Mouse (Mus musculus): ENCODE data around the gene Sez6l2. TPM values are rescaled to one million over a fixed set of nuclear protein-coding genes. Genes with fewer than 3 reads are reported as not detected.

Sez6l2 gene
- polyA plus RNA-seq, 1 experiment from 2014 or later: 0.43 TPM

DNA sequence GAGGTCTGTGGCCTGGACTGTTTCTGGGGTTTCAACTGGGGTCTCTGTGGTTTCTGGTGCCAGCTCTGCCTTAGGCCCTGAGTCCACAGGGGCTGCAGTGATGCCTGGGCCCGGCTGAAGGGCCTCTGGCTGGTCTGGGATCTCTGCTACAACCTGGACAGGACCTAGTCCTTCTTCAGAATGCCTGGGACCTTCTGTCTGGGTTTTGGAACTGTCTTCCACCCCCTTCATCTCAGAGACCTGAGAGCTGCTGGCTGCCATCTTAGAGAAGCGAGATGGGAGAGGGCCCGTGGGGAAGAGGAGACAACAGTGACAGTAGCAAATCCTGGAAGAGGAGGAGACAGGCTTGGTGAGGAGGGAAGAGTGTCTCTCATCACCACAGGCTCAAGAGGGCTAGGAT, 69.7 kb downstream of the Sez6l2 start:
- no peak overlapping the region for H3K9ac ChIP-seq (replicated peaks)
- WGBS (ENCODE audit: insufficient replicate concordance): 74% methylated on average over 3 of the region's 3 CpGs

More for the DNA sequence above, 69.7 kb downstream of the Sez6l2 start:
- ATAC-seq (no peak), DNase-seq (no peak)
- H3K9me3 ChIP-seq (ENCODE audit: low read length): no peaks in the 10 kb centered on the region
- no peak overlapping the region for H3K27ac ChIP-seq (ENCODE audit: low read depth)
- H3K27me3 ChIP-seq (ENCODE audit: insufficient read depth, low read length): no peaks in the 10 kb centered on the region
- peaks cover 27% of the 10 kb centered on the region for H3K36me3 ChIP-seq (replicated peaks; ENCODE audit: insufficient read depth, low read length)
- no peak overlapping the region for H3K4me2 ChIP-seq (ENCODE audit: low read depth, low read length)
- TF ChIP-seq EP300 (IDR thresholded peaks at IDR 0.05; ENCODE audit: low read depth) (no peak), CTCF (IDR thresholded peaks at IDR 0.05; ENCODE audit: low read depth) (no peak)
- H3K4me3 ChIP-seq (ENCODE audit: low read depth, low read length): no peak overlapping the region
- peaks cover 61% of the 10 kb centered on the region for H3K4me1 ChIP-seq (ENCODE audit: insufficient read depth)

Other genes with a start within 250 kb of the Sez6l2 start
- 121 and 130 TPM in 2 replicates for gene Coro1a, start 242.8 kb upstream of the Sez6l2 start, polyA plus RNA-seq (2015; fragmentation: Nextera tagmentation; extraction: Ambion mirVana)
- gene Mapk3, start 191.0 kb upstream of the Sez6l2 start, polyA plus RNA-seq (2015; fragmentation: Nextera tagmentation; extraction: Ambion mirVana): 20.3 and 21.0 TPM in 2 replicates
- gene Gdpd3, start 184.2 kb upstream of the Sez6l2 start, polyA plus RNA-seq (2015; fragmentation: Nextera tagmentation; extraction: Ambion mirVana): 0.77 and 1.6 TPM in 2 replicates
- gene Ypel3, start 173.6 kb upstream of the Sez6l2 start, polyA plus RNA-seq (2015; fragmentation: Nextera tagmentation; extraction: Ambion mirVana): 65.0 and 74.7 TPM in 2 replicates
- 0.14 and 0.29 TPM in 2 replicates for gene Tbx6, start 169.1 kb upstream of the Sez6l2 start, polyA plus RNA-seq (2015; fragmentation: Nextera tagmentation; extraction: Ambion mirVana)
- gene Ppp4c, start 158.1 kb upstream of the Sez6l2 start, polyA plus RNA-seq (2015; fragmentation: Nextera tagmentation; extraction: Ambion mirVana): 69.9 and 72.1 TPM in 2 replicates
- 0.06 and 0.09 TPM in 2 replicates for gene Fam57b, start 152.9 kb upstream of the Sez6l2 start, polyA plus RNA-seq (2015; fragmentation: Nextera tagmentation; extraction: Ambion mirVana)
- not detected in 2 replicates for gene 4930451I11Rik, start 118.9 kb upstream of the Sez6l2 start, polyA plus RNA-seq (2015; fragmentation: Nextera tagmentation; extraction: Ambion mirVana)
- gene Doc2a, start 103.1 kb upstream of the Sez6l2 start, polyA plus RNA-seq (2015; fragmentation: Nextera tagmentation; extraction: Ambion mirVana): not detected in 2 replicates
- gene Hirip3, start 88.6 kb upstream of the Sez6l2 start, polyA plus RNA-seq (2015; fragmentation: Nextera tagmentation; extraction: Ambion mirVana): 6.5 and 7.2 TPM in 2 replicates
- gene Ino80e, start 88.2 kb upstream of the Sez6l2 start, polyA plus RNA-seq (2015; fragmentation: Nextera tagmentation; extraction: Ambion mirVana): 17.2 and 20.6 TPM in 2 replicates
- 7.5 and 8.7 TPM in 2 replicates for gene Taok2, start 65.9 kb upstream of the Sez6l2 start, polyA plus RNA-seq (2015; fragmentation: Nextera tagmentation; extraction: Ambion mirVana)
- 35.6 and 38.4 TPM in 2 replicates for gene Tmem219, start 27.6 kb upstream of the Sez6l2 start, polyA plus RNA-seq (2015; fragmentation: Nextera tagmentation; extraction: Ambion mirVana)
- 4.4 and 4.6 TPM in 2 replicates for gene Kctd13, start 21.7 kb upstream of the Sez6l2 start, polyA plus RNA-seq (2015; fragmentation: Nextera tagmentation; extraction: Ambion mirVana)
- gene Asphd1, start 981 bp upstream of the Sez6l2 start, polyA plus RNA-seq (2015; fragmentation: Nextera tagmentation; extraction: Ambion mirVana): not detected in 2 replicates
- gene Cdipt, start 25.4 kb downstream of the Sez6l2 start, polyA plus RNA-seq (2015; fragmentation: Nextera tagmentation; extraction: Ambion mirVana): 33.2 and 37.4 TPM in 2 replicates
- 0.68 and 1.0 TPM in 2 replicates for gene Cdiptos, start 25.5 kb downstream of the Sez6l2 start, polyA plus RNA-seq (2015; fragmentation: Nextera tagmentation; extraction: Ambion mirVana)
- 10.5 and 10.9 TPM in 2 replicates for gene Mvp, start 64.1 kb downstream of the Sez6l2 start, polyA plus RNA-seq (2015; fragmentation: Nextera tagmentation; extraction: Ambion mirVana)
- 0.26 TPM in 1 of 2 replicates, not detected in the other for gene Pagr1b, start 65.9 kb downstream of the Sez6l2 start, polyA plus RNA-seq (2015; fragmentation: Nextera tagmentation; extraction: Ambion mirVana)
- gene Pagr1a, start 66.8 kb downstream of the Sez6l2 start, polyA plus RNA-seq (2015; fragmentation: Nextera tagmentation; extraction: Ambion mirVana): 12.2 and 13.8 TPM in 2 replicates
- 4.5 and 7.8 TPM in 2 replicates for gene Gm42742, start 70.5 kb downstream of the Sez6l2 start, polyA plus RNA-seq (2015; fragmentation: Nextera tagmentation; extraction: Ambion mirVana)
- gene Prrt2, start 70.6 kb downstream of the Sez6l2 start, polyA plus RNA-seq (2015; fragmentation: Nextera tagmentation; extraction: Ambion mirVana): 0.18 TPM in 1 of 2 replicates, not detected in the other
- 20.0 and 24.0 TPM in 2 replicates for gene Maz, start 76.5 kb downstream of the Sez6l2 start, polyA plus RNA-seq (2015; fragmentation: Nextera tagmentation; extraction: Ambion mirVana)
- 45.4 and 47.4 TPM in 2 replicates for gene Kif22, start 91.9 kb downstream of the Sez6l2 start, polyA plus RNA-seq (2015; fragmentation: Nextera tagmentation; extraction: Ambion mirVana)
- gene Zg16, start 136.8 kb downstream of the Sez6l2 start, polyA plus RNA-seq (2015; fragmentation: Nextera tagmentation; extraction: Ambion mirVana): 0.59 and 1.8 TPM in 2 replicates
- 7.6 and 8.1 TPM in 2 replicates for gene AI467606, start 140.8 kb downstream of the Sez6l2 start, polyA plus RNA-seq (2015; fragmentation: Nextera tagmentation; extraction: Ambion mirVana)
- gene Qprt, start 171.7 kb downstream of the Sez6l2 start, polyA plus RNA-seq (2015; fragmentation: Nextera tagmentation; extraction: Ambion mirVana): 148 and 151 TPM in 2 replicates
- 4.9 and 5.6 TPM in 2 replicates for gene Spn, start 187.3 kb downstream of the Sez6l2 start, polyA plus RNA-seq (2015; fragmentation: Nextera tagmentation; extraction: Ambion mirVana)
- gene Cd2bp2, start 245.5 kb downstream of the Sez6l2 start, polyA plus RNA-seq (2015; fragmentation: Nextera tagmentation; extraction: Ambion mirVana): 11.5 and 14.0 TPM in 2 replicates

Data from liver, postnatal 0 days (tissue).